Mouse (Mus musculus) limb, embryonic 14.5 days (tissue): Measurements from ENCODE around the gene Rnf31. TPM values are rescaled to one million over a fixed set of nuclear protein-coding genes. Genes with fewer than 3 reads are reported as not detected.

Experiments
- ATAC-seq: fragments of 200-750 bp; cut with Nextera tagmentation; 2 replicates; pipeline ENCODE4 v1.8.0; 2017; ENCODE audit warnings: low read depth, moderate number of reproducible peaks, moderate TSS enrichment; ENCODE audit not compliant: low FRiP score
- DNase-seq: peaks from one replicate; pipeline ENCODE4 v3.0.0-alpha.2; 2015; ENCODE audit warnings: low spot score
- H3K27ac ChIP-seq: fragments of 300-500 bp; sonication (generic); replicated peaks from 2 replicates; pipeline ENCODE4 v1.5.1; 2014; ENCODE audit warnings: low read depth, mild to moderate bottlenecking, low read length, moderate library complexity, mixed read lengths
- H3K27me3 ChIP-seq: fragments of 300-500 bp; sonication (generic); 2 replicates; pipeline ENCODE4 v1.6.1; 2014; ENCODE audit warnings: low read length, mixed read lengths; ENCODE audit not compliant: control insufficient read depth, insufficient read depth
- H3K36me3 ChIP-seq: fragments of 300-500 bp; sonication (generic); 2 replicates; pipeline ENCODE4 v1.6.1; 2014; ENCODE audit warnings: mild to moderate bottlenecking, low read length, moderate library complexity, mixed read lengths; ENCODE audit not compliant: control insufficient read depth, insufficient read depth
- H3K4me1 ChIP-seq: fragments of 300-500 bp; sonication (generic); 2 replicates; pipeline ENCODE4 v1.6.1; 2014; ENCODE audit warnings: antibody characterized with exemption, low read length, mixed read lengths; ENCODE audit not compliant: control insufficient read depth, insufficient read depth
- H3K4me2 ChIP-seq: fragments of 300-500 bp; sonication (generic); replicated peaks from 2 replicates; pipeline ENCODE4 v1.6.1; 2014; ENCODE audit warnings: low read depth, mild to moderate bottlenecking, low read length, moderate library complexity; ENCODE audit not compliant: severe bottlenecking
- H3K4me3 ChIP-seq: fragments of 300-500 bp; sonication (generic); replicated peaks from 2 replicates; pipeline ENCODE4 v1.5.1; 2014; ENCODE audit warnings: low read length
- H3K9ac ChIP-seq: fragments of 300-500 bp; sonication (generic); 2 replicates; pipeline ENCODE4 v1.6.1; 2014; ENCODE audit warnings: mild to moderate bottlenecking, low read depth, low read length, moderate library complexity; ENCODE audit not compliant: severe bottlenecking
- H3K9me3 ChIP-seq: fragments of 300-500 bp; sonication (generic); 2 replicates; pipeline ENCODE4 v1.6.1; 2016; ENCODE audit warnings: low read length; ENCODE audit not compliant: control insufficient read depth
- POLR2A ChIP-seq: fragments of 200-500 bp; IDR thresholded peaks from 2 replicates; pipeline ENCODE4 v1.8.0; 2012; ENCODE audit warnings: inconsistent platforms, mild to moderate bottlenecking, moderate library complexity, borderline replicate concordance; ENCODE audit not compliant: insufficient read depth, insufficient read length; ENCODE audit errors: extremely low read depth
- WGBS: fragments of 180-500 bp; shearing (Covaris S2); extraction: QIAGEN DNeasy Blood & Tissue Kit; methylation state at CpG from one replicate; pipeline ENCODE4 v1.1.7; 2014; 5-methylcytosine and 5-hydroxymethylcytosine counted together
- polyA plus RNA-seq, 2 experiments: library from polyadenylated mRNA; depleted of rRNA in 1 of 2; stranded (reverse) in 1 of 2; unstranded in 1 of 2; fragments of >200 nt; fragmentation: Nextera tagmentation in 1 of 2; extraction: Ambion mirVana in 1 of 2; gene quantifications; 2 replicates each; pipeline versions ENCODE4 v1.2.1 to v1.2.3; 2012 to 2014

Rnf31 gene
- polyA plus RNA-seq, 2 experiments, result 13.1 to 23.0 TPM

DNA sequence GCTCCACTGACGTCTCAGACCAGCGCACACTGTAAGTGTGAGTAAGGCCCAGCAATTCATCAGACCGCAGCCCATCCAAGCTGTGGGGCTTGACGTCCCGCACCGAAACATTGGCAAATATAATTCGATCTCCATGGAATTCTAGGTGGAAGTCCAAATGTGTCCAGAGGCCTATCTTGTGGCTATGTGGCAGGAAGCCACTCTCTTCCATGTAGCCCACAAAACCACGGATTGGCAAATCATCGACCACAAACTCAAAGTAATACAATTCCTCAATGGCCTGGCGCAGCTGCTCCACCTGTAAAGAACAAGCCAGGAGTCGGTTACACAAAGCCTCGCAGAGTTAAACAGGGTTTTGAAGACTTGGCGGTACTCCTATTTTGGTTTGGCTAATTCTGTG is 49.8 kb downstream of the Rnf31 start:
- Histone ChIP-seq H3K4me2 (no peak overlapping the region), H3K9ac (no peak overlapping the region), H3K36me3 (peaks cover 48% of the 10 kb centered on the region)

DNA sequence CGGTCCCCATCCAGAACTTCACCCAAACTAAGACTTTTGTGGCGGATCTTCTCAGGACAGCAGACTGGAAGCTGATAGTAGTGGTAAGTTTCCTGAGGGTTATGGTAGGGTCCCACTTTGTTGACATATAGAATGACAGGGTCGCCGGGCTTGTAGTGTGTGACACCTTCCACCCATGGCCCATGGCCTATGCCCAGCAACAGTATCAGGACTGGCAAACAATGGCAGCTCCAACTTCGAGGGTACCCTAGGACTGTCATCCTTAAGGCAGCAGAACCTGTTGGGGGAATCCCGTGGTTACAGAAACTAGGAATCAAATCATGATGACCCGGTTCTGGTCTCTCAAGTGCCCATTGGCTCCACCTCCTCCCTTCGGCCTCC is 51.2 kb downstream of the Rnf31 start:
- no peaks in the 10 kb centered on the region for H3K9me3 ChIP-seq
- 19% methylated on average over 8 of the region's 8 CpGs for WGBS

More for the DNA sequence above, 49.8 kb downstream of the Rnf31 start:
- H3K4me3 ChIP-seq, result no peak overlapping the region
- H3K27me3 ChIP-seq, result no peaks in the 10 kb centered on the region
- no peak for TF ChIP-seq POLR2A
- ATAC-seq (no peak), DNase-seq (no peak)
- WGBS, result 98% methylated on average over 13 of the region's 13 CpGs
- no peaks in the 10 kb centered on the region for H3K9me3 ChIP-seq
- H3K27ac ChIP-seq, result no peak overlapping the region
- H3K4me1 ChIP-seq, result peaks cover 13% of the 10 kb centered on the region

DNA sequence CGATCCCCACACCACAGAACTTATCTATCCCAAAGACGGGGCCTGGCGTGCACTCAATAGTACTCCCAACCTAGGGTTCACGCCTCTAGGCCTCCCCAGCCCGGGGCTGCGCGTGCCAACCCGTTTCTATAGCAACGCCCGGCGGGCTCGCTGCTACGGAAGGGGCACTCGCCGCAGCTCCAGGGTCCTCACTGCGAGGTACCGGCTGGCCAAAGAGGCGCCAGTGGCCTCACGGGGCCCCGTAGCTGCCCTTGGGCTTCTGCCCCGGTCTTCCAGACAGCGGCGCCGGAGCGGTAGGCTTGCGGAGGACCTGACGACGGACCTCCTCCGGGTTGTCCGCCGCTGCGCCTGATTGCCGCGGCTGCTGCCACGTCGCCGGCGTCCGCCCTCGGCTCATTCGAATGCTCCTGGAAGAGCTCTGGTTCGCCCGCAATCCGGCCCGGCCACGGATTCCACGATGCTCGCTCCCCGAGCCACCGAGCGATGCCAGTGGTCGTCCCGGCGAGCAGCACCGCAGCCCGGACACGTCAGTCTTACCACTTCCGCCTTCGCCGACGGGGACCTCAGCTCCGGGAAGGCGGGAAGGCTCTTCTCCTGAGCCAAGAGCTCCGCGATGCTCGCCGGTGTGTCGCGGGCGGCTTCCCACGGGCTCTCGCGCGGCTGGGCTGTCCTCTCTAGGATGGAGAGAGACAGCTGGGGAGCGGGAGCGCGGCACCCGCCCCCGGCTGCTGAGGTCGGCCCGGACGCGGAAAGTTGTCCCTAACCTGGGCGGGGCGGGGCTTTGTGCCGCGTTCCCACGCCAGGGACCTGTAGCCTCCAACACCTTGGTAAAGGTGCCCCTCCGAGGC is 51.8 kb downstream of the Rnf31 start, which contains the start of gene Tm9sf1:
Gene Tm9sf1 (minus strand): TSS at position 747 of the 848 bp plus-strand sequence.
- ATAC-seq, result peak; percentile 89
- Histone ChIP-seq H3K9me3 (no peaks in the 10 kb centered on the region), H3K4me1 (peaks cover 13% of the 10 kb centered on the region), H3K9ac (peak within 1 kb of the TSS; percentile 91), H3K4me2 (peak within 1 kb of the TSS; percentile 81), H3K27me3 (no peaks in the 10 kb centered on the region), H3K36me3 (peaks cover 40% of the 10 kb centered on the region), H3K27ac (peak within 1 kb of the TSS; percentile 97), H3K4me3 (peak within 1 kb of the TSS; percentile 77)
- TF ChIP-seq POLR2A, result peak; percentile 33; the same call in 1 of the 2 replicates
- WGBS, result under 1% methylated on average over 73 of the region's 89 CpGs
- DNase-seq, result peak; percentile 77

More for the DNA sequence above, 51.2 kb downstream of the Rnf31 start:
- Histone ChIP-seq H3K4me2 (peak overlapping the region; percentile 81), H3K4me3 (peak overlapping the region; percentile 77), H3K27me3 (no peaks in the 10 kb centered on the region), H3K27ac (peak overlapping the region; percentile 97), H3K4me1 (peaks cover 13% of the 10 kb centered on the region), H3K9ac (peak overlapping the region; percentile 91), H3K36me3 (peaks cover 46% of the 10 kb centered on the region)
- no peak for DNase-seq
- 0 out of 2 replicates have a peak, but pooled peaks have one; percentile 2 for ATAC-seq
- TF ChIP-seq POLR2A, result no peak

DNA sequence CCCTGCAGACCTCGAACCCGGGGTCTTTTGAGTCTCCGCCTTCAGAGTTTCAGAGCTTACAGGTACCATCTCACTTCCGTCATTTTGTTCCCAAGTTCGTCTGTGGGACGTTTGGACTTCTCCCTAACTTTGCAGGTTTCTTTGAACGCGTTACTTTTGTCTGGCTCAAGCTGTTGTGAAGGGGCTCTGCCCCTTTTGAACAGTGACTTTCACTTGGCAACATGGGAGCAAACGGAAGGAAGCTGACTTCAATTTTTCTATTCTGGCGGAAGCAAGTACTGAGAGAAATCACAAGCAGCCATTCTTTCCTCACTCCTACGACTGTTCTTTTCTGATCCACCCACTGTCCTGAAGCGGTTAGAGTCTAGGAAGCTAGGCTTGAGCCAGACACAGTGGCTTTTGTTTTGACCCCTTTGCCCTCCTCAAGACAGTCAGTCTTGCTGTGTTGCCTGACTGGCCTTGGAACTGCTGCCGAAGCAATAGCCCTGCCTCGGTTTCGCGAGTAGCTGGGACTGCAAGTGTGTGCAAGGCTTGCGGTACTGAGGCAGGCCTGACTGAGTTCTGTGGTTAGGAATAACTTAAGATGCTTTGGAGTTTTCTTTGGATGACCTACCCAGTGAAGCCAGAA is 52.9 kb downstream of the Rnf31 start:
- no peaks in the 10 kb centered on the region for H3K9me3 ChIP-seq
- no peak overlapping the region for H3K27ac ChIP-seq
- no peaks in the 10 kb centered on the region for H3K27me3 ChIP-seq
- no peak for TF ChIP-seq POLR2A
- H3K36me3 ChIP-seq, result peaks cover 29% of the 10 kb centered on the region
- peak overlapping the region; percentile 77 for H3K4me3 ChIP-seq
- peaks cover 13% of the 10 kb centered on the region for H3K4me1 ChIP-seq
- H3K4me2 ChIP-seq, result peak overlapping the region; percentile 81
- 33% methylated on average over 17 of the region's 17 CpGs for WGBS
- DNase-seq (no peak), ATAC-seq (no peak)
- H3K9ac ChIP-seq, result peak overlapping the region; percentile 91

DNA sequence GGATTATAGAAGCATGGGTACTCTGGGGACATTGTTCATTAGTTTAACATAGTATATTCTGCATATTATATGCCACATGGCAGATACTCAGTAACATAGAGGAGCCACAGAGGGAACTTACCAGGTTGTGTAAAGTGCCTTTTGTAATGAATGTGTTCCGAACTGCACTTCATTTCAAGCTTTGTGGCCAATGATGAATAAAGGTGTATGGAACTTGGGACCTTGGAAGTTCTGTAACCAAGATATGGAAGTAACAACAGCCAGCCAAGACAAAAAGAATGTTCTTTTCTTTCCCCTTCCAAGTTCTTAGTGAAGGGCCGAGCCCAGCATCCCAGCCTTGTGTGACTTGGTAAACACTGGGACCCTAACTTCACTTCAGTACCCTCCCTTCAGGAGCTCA is 58.4 kb downstream of the Rnf31 start, which contains the start of gene Tssk4:
Gene Tssk4 (plus strand): TSS at position 301 of the 400 bp plus-strand sequence.
- no peak within 1 kb of the TSS for H3K4me2 ChIP-seq
- ATAC-seq, result no peak
- no peak within 1 kb of the TSS for H3K4me3 ChIP-seq
- no peaks in the 10 kb centered on the region for H3K27me3 ChIP-seq
- TF ChIP-seq POLR2A, result no peak
- H3K4me1 ChIP-seq, result 0 out of 2 replicates have a peak, but pooled peaks cover under 1% of the 10 kb centered on the region
- no peaks in the 10 kb centered on the region for H3K9me3 ChIP-seq
- no peak within 1 kb of the TSS for H3K27ac ChIP-seq
- DNase-seq, result no peak
- WGBS, result 100% methylated on average over 2 of the region's 2 CpGs
- no peak within 1 kb of the TSS for H3K9ac ChIP-seq
- H3K36me3 ChIP-seq, result 0 out of 2 replicates have a peak, but pooled peaks cover 8% of the 10 kb centered on the region
